Mouse (Mus musculus): ENCODE measurements around the gene Itln1. TPM values are rescaled to one million over a fixed set of nuclear protein-coding genes. Genes with fewer than 3 reads are reported as not detected.
A peak's percentile ranks its signal among the peaks of the same experiment; 100 is the strongest.
"Not testable (repeated sequence)": the region's sequence is repeated elsewhere in the genome, so short reads cannot be mapped to it uniquely, and the experiment has no call there.

Itln1 gene
- polyA plus RNA-seq, 1 experiment from 2014 or later, result not detected

DNA sequence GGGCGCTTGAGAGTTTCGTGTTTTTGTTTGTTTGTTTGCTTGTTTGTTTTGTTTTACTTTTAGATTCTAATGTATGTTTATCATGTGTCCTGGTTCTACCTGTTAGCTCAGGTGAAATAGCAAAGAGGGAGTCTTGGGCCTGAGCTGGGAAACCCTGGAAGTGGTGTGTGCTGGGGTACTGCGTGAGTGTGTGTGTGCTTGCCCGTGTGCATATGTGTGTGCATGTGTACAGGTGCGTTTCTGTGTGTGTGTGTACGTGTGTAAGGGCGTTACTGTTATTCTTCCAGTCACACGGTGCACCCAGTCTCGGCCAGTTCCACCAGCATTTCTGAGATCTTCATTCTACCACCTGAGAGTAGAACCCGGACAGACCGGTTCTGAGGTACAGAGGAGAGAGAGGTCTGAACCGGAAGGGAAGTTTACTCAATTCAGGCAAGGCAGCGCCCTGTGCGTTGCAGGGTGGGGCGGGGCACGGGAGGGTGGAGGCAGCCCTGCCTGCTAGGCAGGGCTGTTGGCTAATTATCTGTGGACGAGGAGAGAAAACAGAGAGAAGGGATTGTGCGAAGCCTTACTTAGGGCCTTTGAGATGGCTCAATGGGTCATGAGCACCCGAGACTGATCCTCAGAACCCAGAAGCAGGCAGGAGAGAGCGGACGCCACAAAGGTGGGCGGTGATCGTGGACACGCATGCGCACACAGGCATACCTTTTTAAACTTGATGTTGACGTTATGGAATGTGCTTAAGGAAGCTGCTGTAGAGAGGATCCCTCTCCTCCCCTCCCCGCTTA is 57.1 kb downstream of the Itln1 start:
- Histone ChIP-seq H3K27me3 (ENCODE audit: control insufficient read depth, insufficient read depth, low read length) (no peaks in the 10 kb centered on the region), H3K4me2 (ENCODE audit: low read depth, low read length) (peak overlapping the region; percentile 37; the same call in 1 of the 2 replicates), H3K9me3 (ENCODE audit: control insufficient read depth, low read length) (0 out of 2 replicates have a peak, but pooled peaks cover 2% of the 10 kb centered on the region), H3K9ac (replicated peaks; ENCODE audit: low read depth, low read length) (0 out of 2 replicates have a peak overlapping the region, but pooled peaks have one; percentile 16), H3K4me3 (ENCODE audit: low read depth, low read length) (peak overlapping the region; percentile 21), H3K36me3 (ENCODE audit: control insufficient read depth, insufficient read depth, low read length) (no peaks in the 10 kb centered on the region), H3K4me1 (ENCODE audit: control insufficient read depth, insufficient read depth, low read length) (no peaks in the 10 kb centered on the region), H3K27ac (ENCODE audit: low read depth, low read length) (no peak overlapping the region)
- 69% methylated on average over 27 of the region's 27 CpGs for WGBS
- ATAC-seq (ENCODE audit: low read depth), result peak; percentile 74

DNA sequence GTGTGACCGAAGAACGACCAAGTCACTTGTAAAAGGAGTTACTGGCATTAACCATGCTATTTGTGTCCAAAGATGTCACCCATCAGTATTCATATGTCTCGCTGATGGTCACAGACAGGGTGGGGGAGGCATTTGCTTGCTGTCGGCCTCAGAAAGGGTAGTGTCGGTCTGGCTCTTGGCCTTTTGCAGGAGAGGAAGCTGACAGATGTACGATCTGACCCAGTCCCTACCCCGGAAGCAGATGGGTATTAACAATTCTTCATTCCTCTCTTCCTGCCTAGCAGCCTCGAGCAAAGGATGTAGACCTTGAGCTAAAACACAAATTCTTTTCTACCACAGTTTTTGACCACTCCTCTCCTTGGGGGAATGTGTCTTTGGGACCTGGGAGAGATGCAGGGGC is 58.0 kb downstream of the Itln1 start:
- Histone ChIP-seq H3K4me1 (ENCODE audit: control insufficient read depth, insufficient read depth, low read length) (no peaks in the 10 kb centered on the region), H3K9me3 (ENCODE audit: control insufficient read depth, low read length) (no peaks in the 10 kb centered on the region), H3K9ac (replicated peaks; ENCODE audit: low read depth, low read length) (no peak overlapping the region), H3K4me2 (ENCODE audit: low read depth, low read length) (no peak overlapping the region), H3K4me3 (ENCODE audit: low read depth, low read length) (no peak overlapping the region), H3K27ac (ENCODE audit: low read depth, low read length) (no peak overlapping the region), H3K36me3 (ENCODE audit: control insufficient read depth, insufficient read depth, low read length) (no peaks in the 10 kb centered on the region), H3K27me3 (ENCODE audit: control insufficient read depth, insufficient read depth, low read length) (no peaks in the 10 kb centered on the region)
- 80% methylated on average over 8 of the region's 8 CpGs for WGBS
- ATAC-seq (ENCODE audit: low read depth), result no peak

DNA sequence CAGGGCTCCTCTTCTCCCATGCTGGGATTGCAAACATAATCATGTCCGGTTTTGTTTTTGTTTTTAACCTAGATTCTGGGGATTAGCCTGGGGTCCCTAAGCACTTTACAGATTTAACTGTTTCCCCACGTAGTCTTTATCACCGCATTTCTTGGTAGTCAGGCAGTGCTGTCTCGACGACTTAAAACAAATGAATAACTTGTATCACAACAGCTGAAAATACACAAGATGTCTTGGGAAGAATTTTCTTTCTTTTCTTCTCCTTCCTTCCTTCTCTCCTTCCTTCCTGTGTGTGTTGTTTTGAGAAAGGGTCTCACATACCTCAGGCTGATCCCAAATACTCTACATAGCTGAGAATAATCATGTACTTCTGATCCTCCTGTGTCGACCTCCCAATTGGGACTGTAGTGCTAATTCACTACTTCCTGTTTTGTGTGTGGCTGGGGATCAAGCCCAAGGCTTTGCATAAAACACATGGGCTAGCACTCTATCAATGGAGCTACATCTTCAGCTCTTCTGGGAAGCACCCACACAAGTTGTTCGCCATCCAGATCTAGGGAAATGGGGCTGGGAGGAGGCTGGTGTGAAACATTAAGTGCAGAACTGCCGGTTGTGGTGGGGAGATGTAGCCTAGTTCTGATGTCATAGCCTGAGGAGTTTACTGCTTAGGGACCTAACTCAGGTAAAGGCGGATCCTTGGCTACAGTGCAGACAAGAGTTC is 61.0 kb downstream of the Itln1 start:
- Histone ChIP-seq H3K4me1 (ENCODE audit: control insufficient read depth, insufficient read depth, low read length) (no peaks in the 10 kb centered on the region), H3K4me3 (ENCODE audit: low read depth, low read length) (no peak overlapping the region), H3K4me2 (ENCODE audit: low read depth, low read length) (no peak overlapping the region), H3K9me3 (ENCODE audit: control insufficient read depth, low read length) (no peaks in the 10 kb centered on the region), H3K9ac (replicated peaks; ENCODE audit: low read depth, low read length) (no peak overlapping the region), H3K27ac (ENCODE audit: low read depth, low read length) (no peak overlapping the region), H3K36me3 (ENCODE audit: control insufficient read depth, insufficient read depth, low read length) (no peaks in the 10 kb centered on the region), H3K27me3 (ENCODE audit: control insufficient read depth, insufficient read depth, low read length) (no peaks in the 10 kb centered on the region)
- 79% methylated on average over 9 of the region's 9 CpGs for WGBS
- no peak for ATAC-seq (ENCODE audit: low read depth)

DNA sequence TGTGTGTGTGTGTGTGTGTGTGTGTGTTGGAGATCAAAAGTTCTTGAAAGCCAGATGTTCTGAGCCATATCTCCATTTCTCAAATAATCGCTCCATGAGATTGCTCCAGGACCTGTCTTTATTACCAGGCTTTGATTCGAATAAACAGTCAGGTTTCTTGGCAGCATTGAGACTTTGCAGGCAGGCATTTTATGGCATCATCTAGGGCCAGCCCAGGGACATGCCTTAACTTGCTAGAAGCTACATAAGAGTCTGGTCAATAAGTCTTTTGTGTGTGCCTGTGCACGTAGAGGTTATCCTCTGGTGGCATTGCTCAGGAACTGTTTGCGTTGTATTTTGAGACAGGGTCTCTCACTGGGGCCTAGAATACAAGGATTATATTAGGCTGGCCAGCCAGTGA is 61.6 kb downstream of the Itln1 start:
- WGBS, result 77% methylated on average over 4 of the region's 4 CpGs
- Histone ChIP-seq H3K36me3 (ENCODE audit: control insufficient read depth, insufficient read depth, low read length) (no peaks in the 10 kb centered on the region), H3K27me3 (ENCODE audit: control insufficient read depth, insufficient read depth, low read length) (no peaks in the 10 kb centered on the region), H3K4me1 (ENCODE audit: control insufficient read depth, insufficient read depth, low read length) (no peaks in the 10 kb centered on the region), H3K9ac (replicated peaks; ENCODE audit: low read depth, low read length) (no peak overlapping the region), H3K27ac (ENCODE audit: low read depth, low read length) (no peak overlapping the region), H3K9me3 (ENCODE audit: control insufficient read depth, low read length) (no peaks in the 10 kb centered on the region), H3K4me2 (ENCODE audit: low read depth, low read length) (no peak overlapping the region), H3K4me3 (ENCODE audit: low read depth, low read length) (no peak overlapping the region)
- ATAC-seq (ENCODE audit: low read depth), result no peak

DNA sequence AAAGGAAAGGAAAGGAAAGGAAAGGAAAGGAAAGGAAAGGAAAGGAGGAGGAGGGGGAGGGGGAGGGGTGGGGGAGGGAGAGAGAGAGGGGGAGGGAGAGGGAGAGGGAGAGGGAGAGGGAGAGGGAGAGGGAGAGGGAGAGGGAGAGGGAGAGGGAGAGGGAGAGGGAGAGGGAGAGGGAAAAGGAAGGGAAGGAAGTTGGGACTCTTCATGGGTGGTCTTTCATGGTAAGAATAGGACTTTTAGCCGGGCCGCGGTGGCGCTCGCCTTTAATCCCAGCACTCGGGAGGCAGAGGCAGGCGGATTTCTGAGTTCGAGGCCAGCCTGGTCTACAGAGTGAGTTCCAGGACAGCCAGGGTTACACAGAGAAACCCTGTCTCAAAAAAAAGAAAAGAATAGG is 63.2 kb downstream of the Itln1 start:
- not testable (repeated sequence) for ATAC-seq (ENCODE audit: low read depth); H3K9ac ChIP-seq (replicated peaks; ENCODE audit: low read depth, low read length); H3K4me3 ChIP-seq (ENCODE audit: low read depth, low read length); H3K36me3 ChIP-seq (ENCODE audit: control insufficient read depth, insufficient read depth, low read length); H3K9me3 ChIP-seq (ENCODE audit: control insufficient read depth, low read length); H3K27me3 ChIP-seq (ENCODE audit: control insufficient read depth, insufficient read depth, low read length); H3K27ac ChIP-seq (ENCODE audit: low read depth, low read length); H3K4me1 ChIP-seq (ENCODE audit: control insufficient read depth, insufficient read depth, low read length); H3K4me2 ChIP-seq (ENCODE audit: low read depth, low read length)
- 94% methylated on average over 8 of the region's 8 CpGs for WGBS

DNA sequence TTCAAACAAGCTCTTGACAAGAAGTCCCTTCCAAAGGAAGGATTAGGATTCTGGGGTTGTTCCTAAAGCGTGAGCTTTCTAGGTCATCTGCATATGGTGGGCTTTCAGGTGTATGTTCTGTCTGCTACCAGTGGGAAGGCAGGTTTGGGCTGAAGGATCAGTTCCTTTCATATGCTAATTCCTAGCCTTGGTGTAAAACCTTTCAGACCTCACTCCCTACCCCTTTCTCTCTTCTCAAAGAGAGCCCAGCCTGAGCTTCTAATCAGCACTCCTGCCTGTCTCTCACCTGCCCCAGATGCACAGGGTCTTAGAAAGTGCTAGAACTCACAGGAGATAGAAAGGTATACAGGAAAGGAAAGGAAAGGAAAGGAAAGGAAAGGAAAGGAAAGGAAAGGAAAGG is 63.6 kb downstream of the Itln1 start:
- ATAC-seq (ENCODE audit: low read depth), result no peak
- 44% methylated on average over 1 of the region's 1 CpGs for WGBS
- no peaks in the 10 kb centered on the region for H3K4me1 ChIP-seq (ENCODE audit: control insufficient read depth, insufficient read depth, low read length)

DNA sequence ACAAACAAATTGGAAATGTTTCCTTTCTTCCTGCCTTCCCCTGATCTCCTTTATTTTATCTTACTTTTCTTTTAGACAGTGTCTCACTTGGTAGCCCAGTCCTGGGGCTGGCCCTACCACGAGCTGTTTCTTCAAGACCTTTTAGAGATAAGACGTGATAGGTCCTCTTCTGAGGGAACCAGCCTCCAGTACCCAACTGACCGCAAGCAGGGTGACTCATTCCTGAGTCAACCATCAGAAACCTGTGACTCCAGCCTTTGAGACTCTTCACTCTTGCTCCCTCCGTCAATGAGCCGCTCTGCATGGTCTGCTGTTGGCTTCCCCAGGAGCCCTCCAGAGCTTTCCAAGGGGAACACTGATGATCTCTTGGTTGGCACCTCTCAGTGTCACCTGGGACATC is 64.2 kb downstream of the Itln1 start:
- Histone ChIP-seq H3K27ac (ENCODE audit: low read depth, low read length) (no peak overlapping the region), H3K9ac (replicated peaks; ENCODE audit: low read depth, low read length) (no peak overlapping the region), H3K4me3 (ENCODE audit: low read depth, low read length) (no peak overlapping the region), H3K4me1 (ENCODE audit: control insufficient read depth, insufficient read depth, low read length) (no peaks in the 10 kb centered on the region), H3K36me3 (ENCODE audit: control insufficient read depth, insufficient read depth, low read length) (no peaks in the 10 kb centered on the region), H3K9me3 (ENCODE audit: control insufficient read depth, low read length) (no peaks in the 10 kb centered on the region), H3K27me3 (ENCODE audit: control insufficient read depth, insufficient read depth, low read length) (no peaks in the 10 kb centered on the region), H3K4me2 (ENCODE audit: low read depth, low read length) (no peak overlapping the region)
- WGBS, result 88% methylated on average over 5 of the region's 5 CpGs
- no peak for ATAC-seq (ENCODE audit: low read depth)

More for the DNA sequence above, 63.6 kb downstream of the Itln1 start:
- Histone ChIP-seq H3K27ac (ENCODE audit: low read depth, low read length) (no peak overlapping the region), H3K27me3 (ENCODE audit: control insufficient read depth, insufficient read depth, low read length) (no peaks in the 10 kb centered on the region), H3K4me3 (ENCODE audit: low read depth, low read length) (no peak overlapping the region), H3K36me3 (ENCODE audit: control insufficient read depth, insufficient read depth, low read length) (no peaks in the 10 kb centered on the region), H3K4me2 (ENCODE audit: low read depth, low read length) (no peak overlapping the region), H3K9me3 (ENCODE audit: control insufficient read depth, low read length) (no peaks in the 10 kb centered on the region), H3K9ac (replicated peaks; ENCODE audit: low read depth, low read length) (no peak overlapping the region)

DNA sequence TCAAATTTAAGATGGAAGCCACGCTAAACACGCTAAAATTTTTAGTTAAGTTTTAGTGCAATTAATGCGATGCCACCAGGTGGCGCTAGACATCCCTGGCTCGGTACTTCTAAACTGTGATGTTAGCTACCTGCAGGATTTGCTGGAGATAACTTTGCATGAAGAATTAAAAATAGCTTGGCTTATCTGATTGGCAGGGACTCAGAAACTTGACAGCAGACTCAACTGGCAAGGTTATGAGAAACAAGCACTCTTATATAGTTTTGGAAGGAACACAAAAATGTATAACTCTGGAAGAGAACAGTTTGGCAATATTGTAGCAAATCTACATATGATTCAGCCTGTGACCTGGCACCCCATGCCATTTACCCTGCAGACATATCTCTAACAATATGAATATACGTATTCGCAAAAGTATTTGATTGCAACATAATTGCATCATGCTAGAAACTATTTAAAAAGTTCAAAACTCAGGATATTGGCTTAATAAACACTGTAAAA is 64.7 kb downstream of the Itln1 start:
- 33% methylated on average over 7 of the region's 7 CpGs for WGBS
- Histone ChIP-seq H3K4me2 (ENCODE audit: low read depth, low read length) (no peak overlapping the region), H3K27ac (ENCODE audit: low read depth, low read length) (no peak overlapping the region), H3K36me3 (ENCODE audit: control insufficient read depth, insufficient read depth, low read length) (no peaks in the 10 kb centered on the region), H3K4me3 (ENCODE audit: low read depth, low read length) (no peak overlapping the region), H3K9me3 (ENCODE audit: control insufficient read depth, low read length) (no peaks in the 10 kb centered on the region), H3K27me3 (ENCODE audit: control insufficient read depth, insufficient read depth, low read length) (no peaks in the 10 kb centered on the region), H3K4me1 (ENCODE audit: control insufficient read depth, insufficient read depth, low read length) (no peaks in the 10 kb centered on the region), H3K9ac (replicated peaks; ENCODE audit: low read depth, low read length) (no peak overlapping the region)
- no peak for ATAC-seq (ENCODE audit: low read depth)

DNA sequence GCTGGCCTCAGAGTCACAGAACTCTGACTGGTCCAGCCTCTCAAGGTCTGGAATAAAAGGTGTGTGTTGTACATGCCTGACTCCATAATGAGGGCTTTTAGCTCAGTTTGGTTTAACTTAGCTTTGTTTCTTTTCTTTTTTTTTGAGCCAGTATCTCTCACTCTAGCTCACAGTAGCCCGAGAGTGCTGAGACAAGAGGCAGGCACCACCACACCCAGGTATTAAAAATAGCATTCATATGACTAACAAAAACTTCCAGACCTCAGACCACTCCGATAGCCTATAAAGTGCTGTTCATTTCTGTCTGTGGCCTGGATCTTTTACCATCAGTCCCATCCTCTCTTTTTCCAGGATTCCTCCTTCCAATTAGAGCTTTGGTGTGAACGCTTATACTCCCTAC is 65.4 kb downstream of the Itln1 start:
- no peaks in the 10 kb centered on the region for H3K36me3 ChIP-seq (ENCODE audit: control insufficient read depth, insufficient read depth, low read length)
- H3K4me3 ChIP-seq (ENCODE audit: low read depth, low read length), result no peak overlapping the region
- no peaks in the 10 kb centered on the region for H3K9me3 ChIP-seq (ENCODE audit: control insufficient read depth, low read length)
- H3K9ac ChIP-seq (replicated peaks; ENCODE audit: low read depth, low read length), result no peak overlapping the region
- ATAC-seq (ENCODE audit: low read depth), result no peak
- H3K4me1 ChIP-seq (ENCODE audit: control insufficient read depth, insufficient read depth, low read length), result no peaks in the 10 kb centered on the region
- H3K27ac ChIP-seq (ENCODE audit: low read depth, low read length), result no peak overlapping the region
- WGBS, result 93% methylated on average over 3 of the region's 3 CpGs
- no peak overlapping the region for H3K4me2 ChIP-seq (ENCODE audit: low read depth, low read length)
- no peaks in the 10 kb centered on the region for H3K27me3 ChIP-seq (ENCODE audit: control insufficient read depth, insufficient read depth, low read length)
